Mouse (Mus musculus): ENCODE results near the gene Btf3. TPM values are rescaled to one million over a fixed set of nuclear protein-coding genes. Genes with fewer than 3 reads are reported as not detected.

Btf3 gene
- total RNA-seq, 2 experiments from 2014 or later, result 190 to 219 TPM

DNA sequence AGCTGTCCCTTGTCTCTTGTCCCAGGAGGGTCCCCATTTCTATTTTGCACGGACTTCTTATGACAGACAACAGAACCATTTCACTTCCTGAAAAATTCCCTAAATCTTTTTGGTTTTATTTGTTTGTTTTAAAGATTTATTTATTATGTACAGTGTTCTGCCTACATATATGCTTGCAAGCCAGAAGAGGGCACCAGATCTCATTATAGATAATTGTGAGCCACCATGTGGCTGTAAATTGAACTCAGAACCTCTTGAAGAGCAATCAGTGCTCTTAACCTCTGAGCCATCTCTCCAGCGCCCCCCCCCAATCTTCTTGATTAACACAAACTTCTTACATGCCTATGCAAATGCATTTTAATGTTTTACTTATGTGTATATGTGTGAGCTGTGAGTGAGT is 26.1 kb downstream of the Btf3 start:
- intact Hi-C loops (cut with DNase I), result no loop called here

DNA sequence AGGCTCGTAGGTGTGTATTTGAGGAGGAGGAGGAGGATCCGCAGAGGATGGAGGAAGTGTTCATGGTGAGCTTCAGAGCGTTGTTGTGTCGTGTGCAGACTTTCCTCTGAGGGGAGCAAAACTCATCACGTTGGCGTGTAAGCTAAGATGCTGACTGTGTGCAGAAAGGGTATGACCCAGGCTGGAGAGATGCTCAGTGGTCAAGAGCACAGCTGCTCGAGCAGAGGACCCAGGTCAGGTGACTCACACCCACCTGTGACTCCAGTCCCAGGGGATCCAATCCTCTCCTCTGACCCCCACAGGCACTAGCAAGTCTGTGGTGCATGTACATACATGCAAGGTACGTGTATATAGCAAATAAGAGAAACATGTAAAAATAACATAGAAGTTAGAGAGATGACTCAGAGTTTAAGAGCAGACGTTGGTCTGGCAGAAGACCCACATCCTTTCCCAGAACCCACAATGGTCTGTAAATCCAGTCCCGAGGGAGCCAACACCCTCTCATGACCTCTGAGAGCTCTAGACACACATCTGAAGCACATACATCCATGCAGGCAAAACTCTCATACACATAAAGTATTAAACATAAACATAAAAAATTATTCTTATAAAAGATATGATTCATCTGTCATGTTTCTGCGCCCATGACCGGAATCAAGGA is 35.7 kb downstream of the Btf3 start:
- no peak for DNase-seq (ENCODE audit: low spot score)
- intact Hi-C loops (cut with DNase I), result no loop called here

More for the DNA sequence above, 26.1 kb downstream of the Btf3 start:
- no peak for DNase-seq (ENCODE audit: low spot score)

DNA sequence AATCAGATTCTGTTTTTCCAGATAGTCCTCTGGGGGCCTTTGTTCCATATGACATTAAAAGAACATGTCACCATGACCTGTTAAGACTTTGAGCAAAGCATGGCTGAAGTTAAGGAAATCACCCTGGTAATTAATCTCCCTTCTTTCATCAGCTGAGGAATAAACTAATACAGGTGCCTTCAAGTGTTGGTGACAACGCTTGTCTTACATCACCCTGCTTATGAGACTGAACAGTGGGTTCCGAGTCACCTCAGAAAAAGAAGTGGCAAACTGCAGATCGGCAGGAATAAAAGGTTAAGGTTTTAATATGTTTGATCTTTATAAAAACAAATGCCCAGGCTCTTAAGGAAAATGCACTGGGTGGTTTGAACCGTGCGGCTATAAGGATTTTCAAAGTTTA is 37.1 kb downstream of the Btf3 start, which contains the start of gene Gm21976:
TSS of gene Gm21976 (plus strand) at position 202 of the 400 bp plus-strand sequence.
- intact Hi-C loops (cut with DNase I), result no loop called here
- DNase-seq (ENCODE audit: low spot score), result no peak

DNA sequence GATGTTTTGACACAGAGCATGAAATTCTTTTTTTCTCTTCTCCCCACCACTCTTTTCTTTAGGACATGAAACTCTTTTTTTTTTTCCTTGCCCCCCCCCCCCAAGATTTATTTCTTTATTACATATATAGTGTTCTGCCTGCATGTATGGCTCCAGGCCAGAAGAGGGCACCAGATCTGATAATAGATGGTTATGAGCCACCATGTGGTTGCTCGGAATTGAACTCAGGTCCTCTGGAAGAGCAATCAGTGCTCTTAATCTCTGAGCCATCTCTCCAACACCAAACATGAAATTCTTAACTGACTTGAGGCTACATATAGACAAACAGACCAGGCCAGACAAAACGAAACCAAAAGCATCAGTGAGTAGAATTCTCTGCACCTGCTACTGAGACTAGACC is 39.3 kb downstream of the Btf3 start:
- intact Hi-C loops (cut with DNase I), result no loop called here
- DNase-seq (ENCODE audit: low spot score), result no peak

DNA sequence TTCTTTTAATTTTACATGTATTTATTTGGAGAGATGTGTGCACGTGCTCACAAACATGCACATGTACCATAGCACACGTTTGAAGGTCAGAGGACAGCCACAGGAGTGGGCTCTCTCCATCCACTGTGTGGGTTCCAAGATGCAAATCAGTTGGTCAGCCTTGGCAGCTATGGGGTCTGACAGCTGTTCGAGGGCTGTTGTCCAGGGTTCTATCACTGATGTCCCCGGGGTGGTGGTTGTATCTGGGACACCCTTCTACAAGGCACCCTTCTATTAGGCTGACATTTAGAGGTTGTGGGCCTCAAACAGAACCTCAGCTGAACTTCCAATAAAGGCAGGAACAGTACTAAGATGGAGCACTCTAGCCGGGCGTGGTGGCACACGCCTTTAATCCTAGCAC is 40.6 kb downstream of the Btf3 start:
- DNase-seq (ENCODE audit: low spot score), result no peak
- intact Hi-C loops (cut with DNase I), result no loop called here

DNA sequence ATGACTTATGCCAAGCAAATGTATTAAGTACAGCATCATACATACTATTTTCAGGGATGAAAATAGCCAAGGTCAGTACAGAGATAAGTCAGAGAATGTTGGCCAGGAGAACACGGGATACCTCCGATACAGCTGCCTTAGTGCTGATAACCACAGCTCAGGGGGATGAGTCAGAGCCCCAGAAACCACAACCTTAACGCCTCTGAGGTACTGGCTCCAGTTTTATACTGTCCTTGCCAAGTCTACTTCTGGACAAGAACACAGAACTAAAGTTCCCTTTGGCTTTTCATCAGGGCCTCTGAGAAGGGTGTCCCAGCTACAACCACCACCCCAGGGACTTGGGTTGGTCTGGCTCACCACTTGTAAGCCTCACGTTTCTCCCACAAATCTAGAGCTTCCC is 41.2 kb downstream of the Btf3 start:
- DNase-seq (ENCODE audit: low spot score), result no peak
- intact Hi-C loops (cut with DNase I), result no loop called here

DNA sequence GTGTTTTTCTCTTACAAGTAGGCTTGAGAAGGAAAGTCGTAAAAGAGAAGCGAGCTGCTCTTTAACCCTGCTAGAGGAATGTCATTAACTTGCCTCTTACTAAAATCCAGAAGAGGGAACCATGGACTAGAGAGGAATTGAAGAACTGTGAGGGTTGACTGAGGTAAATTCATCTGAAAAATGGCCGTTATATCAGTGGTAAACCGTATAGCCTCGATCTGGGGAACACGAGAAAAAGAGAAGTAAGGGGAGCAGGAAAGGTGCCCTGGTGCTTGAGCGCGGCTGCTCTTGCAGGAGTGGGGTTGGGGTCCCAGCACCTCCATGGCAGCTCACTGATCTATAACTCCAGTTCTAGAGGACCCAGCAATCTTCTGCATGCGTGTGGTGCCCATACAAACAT is 42.8 kb downstream of the Btf3 start:
- intact Hi-C loops (cut with DNase I), result no loop called here
- DNase-seq (ENCODE audit: low spot score), result no peak

DNA sequence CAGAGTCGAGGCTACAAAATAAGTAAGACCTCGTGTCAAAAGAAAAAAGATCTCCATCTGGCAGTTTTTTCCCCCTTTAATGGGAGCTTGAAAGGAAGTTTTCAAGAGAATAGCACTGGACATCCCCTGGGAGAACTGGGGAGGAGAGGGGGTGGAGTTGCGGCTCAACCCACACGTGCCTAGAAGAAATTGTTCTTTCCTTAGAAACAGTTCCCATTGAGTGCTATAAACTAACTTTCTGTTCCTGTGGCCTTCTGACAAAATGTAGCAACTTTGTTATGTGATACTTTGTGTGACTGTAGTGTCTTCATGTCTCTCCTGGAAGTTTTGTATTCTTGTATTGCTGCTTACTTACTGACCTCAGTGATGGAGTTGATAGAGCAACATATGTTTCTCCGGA is 52.7 kb downstream of the Btf3 start:
- intact Hi-C loops (cut with DNase I), result loop anchor here (2.0 to 5.0 kb wide), 2 partner anchors 33 to 51 kb away; no protein-coding TSS in a partner anchor
- no peak for DNase-seq (ENCODE audit: low spot score)

DNA sequence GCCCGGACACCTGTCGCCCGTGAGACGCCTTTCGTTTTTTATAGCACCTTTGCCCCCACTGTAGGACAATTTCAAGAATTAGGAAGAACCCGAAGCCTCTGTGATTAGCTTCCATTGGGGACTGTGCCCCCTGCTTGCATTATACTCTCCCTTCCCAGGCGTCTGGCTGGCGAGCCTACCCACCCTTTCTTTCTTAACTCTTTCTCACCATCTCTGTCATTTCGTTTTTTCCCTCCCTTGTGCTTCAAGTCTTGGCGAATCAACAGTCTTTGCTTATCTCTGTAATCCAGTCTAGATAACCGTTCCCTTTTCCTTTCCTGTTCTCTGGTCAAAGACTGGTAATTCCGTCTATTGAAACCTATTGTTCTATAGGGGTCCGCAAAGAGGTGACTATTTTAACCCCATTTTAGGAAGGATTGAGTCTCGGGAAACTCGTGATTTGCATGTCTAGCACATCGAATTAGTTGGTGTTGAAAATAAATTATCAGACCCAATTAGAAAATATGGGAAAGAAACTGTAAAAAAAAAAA is 53.3 kb downstream of the Btf3 start:
- intact Hi-C loops (cut with DNase I), result loop anchor here (5.0 kb wide), 1 partner anchor 34 kb away; no protein-coding TSS in a partner anchor
- no peak for DNase-seq (ENCODE audit: low spot score)

DNA sequence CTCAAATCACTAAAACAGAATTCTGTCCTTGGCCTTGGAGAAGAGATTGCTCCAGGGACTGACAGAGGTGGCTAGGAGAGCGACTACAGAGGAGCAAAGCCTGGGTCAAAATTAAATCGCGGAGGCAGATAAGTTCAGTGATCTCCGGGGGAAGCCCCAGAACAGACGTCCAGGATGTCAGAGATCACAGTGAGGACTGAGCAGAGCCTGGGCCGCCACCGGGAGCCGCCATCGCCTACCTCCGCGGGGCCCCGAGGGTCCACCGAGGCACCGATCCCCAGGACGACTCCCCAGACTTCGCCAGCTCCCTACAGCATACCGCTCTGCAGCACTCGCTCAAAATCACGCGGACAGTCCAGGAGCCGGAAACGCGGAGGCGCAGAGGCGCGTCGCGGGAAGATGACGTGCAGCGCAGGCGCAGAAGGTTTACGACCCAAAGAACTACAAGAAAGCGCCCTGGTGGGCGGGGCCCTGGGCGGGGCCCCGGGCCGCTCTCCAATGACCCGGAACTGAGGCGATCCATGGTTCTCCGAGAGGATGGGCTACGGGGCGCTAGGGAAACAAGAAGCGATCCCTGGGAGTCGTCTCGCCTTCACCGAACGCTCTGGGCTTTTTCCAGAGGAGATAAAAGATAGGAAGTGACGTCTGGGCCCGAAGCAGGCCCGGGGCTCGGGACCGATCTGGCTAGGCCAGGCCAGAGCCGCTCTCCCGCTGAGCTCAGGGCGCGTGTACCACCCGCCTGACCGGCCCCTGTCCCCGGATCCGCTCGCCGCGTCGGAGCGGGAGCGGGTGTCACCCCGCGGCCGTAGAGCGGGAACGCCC is 54.0 kb downstream of the Btf3 start, which contains the start of the genes Utp15 and Ankra2:
TSS of gene Utp15 (minus strand) at position 406 of the 822 bp plus-strand sequence.
TSS of gene Ankra2 (plus strand) at position 439 of the 822 bp plus-strand sequence.
- DNase-seq (ENCODE audit: low spot score), result peak; percentile 94
- intact Hi-C loops (cut with DNase I), result loop anchor here (5.0 kb wide), 1 partner anchor 34 kb away; no protein-coding TSS in a partner anchor

Other genes with a start within 250 kb of the Btf3 start
- 1 to 10 TPM; 5.0 to 5.1 TPM for gene Arhgef28, start 110.6 kb downstream of the Btf3 start, total RNA-seq (2021)
- 1 to 10 TPM; 5.5 to 5.6 TPM for gene Utp15, start 54.0 kb downstream of the Btf3 start, total RNA-seq (2021)
- gene Ankra2, start 53.9 kb downstream of the Btf3 start, total RNA-seq (2021), result 10 to 100 TPM; 33.5 to 35.2 TPM
- gene Gm21976, start 37.1 kb downstream of the Btf3 start, total RNA-seq (2021), result not detected
- gene Foxd1, start 37.2 kb upstream of the Btf3 start, total RNA-seq (2021), result under 1 TPM in 1 of 2 experiments, not detected in 1; 0.05 TPM
- not detected for gene Gm10320, start 175.0 kb upstream of the Btf3 start, total RNA-seq (2021)

All from heart, postnatal 25 days (tissue).